Mouse (Mus musculus) duodenum, adult 2 months (tissue): ENCODE results near the gene Fdx1l. TPM values are rescaled to one million over a fixed set of nuclear protein-coding genes. Genes with fewer than 3 reads are reported as not detected.

ENCODE experiments used
- polyA plus RNA-seq: library from polyadenylated mRNA; depleted of rRNA; stranded (reverse); fragments of >200 nt; gene quantifications from 2 replicates; pipeline ENCODE4 v1.2.3, GENCODE M21; 2012; ENCODE audit warnings: low replicate concordance; rRNA removed

Gene Fdx1l
- 29.2 and 69.8 TPM in 2 replicates for polyA plus RNA-seq

GRCm38 (mm10) chr9:21073044-21073840 is at the start of gene Fdx1l, which contains the start of gene Gm49373:
Gene Fdx1l (minus strand): TSS chr9:21073614.
Gene Gm49373 (minus strand): TSS chr9:21073096.

GRCm38 (mm10) chr9:21091707-21092320 is 18.4 kb upstream of the Fdx1l start, which contains the start of the genes Gm38431 and Raver1:
Gene Gm38431 (minus strand): TSS chr9:21091997.
Gene Raver1 (minus strand): TSS chr9:21092008.

GRCm38 (mm10) chr9:21067006-21067684 is 6.3 kb downstream of the Fdx1l start, which contains the start of gene Zglp1:
Gene Zglp1 (minus strand): TSS chr9:21067093.

GRCm38 (mm10) chr9:21031896-21032351 is 41.5 kb downstream of the Fdx1l start, which contains the start of gene Icam5:
Gene Icam5 (plus strand): TSS chr9:21032073.

GRCm38 (mm10) chr9:21029291-21030054 is 43.9 kb downstream of the Fdx1l start, which contains the start of gene Icam4:
Gene Icam4 (plus strand): TSS chr9:21029373.

Other genes starting within 250 kb of the Fdx1l start
- 30.5 and 45.4 TPM in 2 replicates for gene A230050P20Rik, start 205.0 kb downstream of the Fdx1l start, polyA plus RNA-seq
- gene Angptl6, start 193.9 kb downstream of the Fdx1l start, polyA plus RNA-seq, result 5.3 and 7.1 TPM in 2 replicates
- 42.0 and 95.8 TPM in 2 replicates for gene Ppan, start 185.4 kb downstream of the Fdx1l start, polyA plus RNA-seq
- 85.5 and 104 TPM in 2 replicates for gene Eif3g, start 175.0 kb downstream of the Fdx1l start, polyA plus RNA-seq
- gene Dnmt1, start 113.7 kb downstream of the Fdx1l start, polyA plus RNA-seq, result 18.2 and 20.2 TPM in 2 replicates
- 1.6 and 2.6 TPM in 2 replicates for gene S1pr2, start 96.8 kb downstream of the Fdx1l start, polyA plus RNA-seq
- gene Mrpl4, start 70.9 kb downstream of the Fdx1l start, polyA plus RNA-seq, result 130 and 187 TPM in 2 replicates
- gene Icam1, start 57.6 kb downstream of the Fdx1l start, polyA plus RNA-seq, result 6.5 TPM in 2 replicates
- 0.14 and 0.83 TPM in 2 replicates for gene Icam4, start 44.2 kb downstream of the Fdx1l start, polyA plus RNA-seq
- 0.13 TPM in 2 replicates for gene Icam5, start 41.5 kb downstream of the Fdx1l start, polyA plus RNA-seq
- 0.25 and 0.50 TPM in 2 replicates for gene Zglp1, start 6.5 kb downstream of the Fdx1l start, polyA plus RNA-seq
- gene Gm49373, start 518 bp downstream of the Fdx1l start, polyA plus RNA-seq, result 0.15 and 0.40 TPM in 2 replicates
- gene Gm38431, start 18.4 kb upstream of the Fdx1l start, polyA plus RNA-seq, result 13.2 and 24.6 TPM in 2 replicates
- 70.5 and 116 TPM in 2 replicates for gene Raver1, start 18.4 kb upstream of the Fdx1l start, polyA plus RNA-seq
- gene Tyk2, start 57.6 kb upstream of the Fdx1l start, polyA plus RNA-seq, result 21.7 and 25.1 TPM in 2 replicates
- 16.3 and 27.9 TPM in 2 replicates for gene Cdc37, start 76.4 kb upstream of the Fdx1l start, polyA plus RNA-seq
- 2.9 and 4.7 TPM in 2 replicates for gene Pde4a, start 92.1 kb upstream of the Fdx1l start, polyA plus RNA-seq
- 68.3 and 85.9 TPM in 2 replicates for gene Keap1, start 165.7 kb upstream of the Fdx1l start, polyA plus RNA-seq
- 0.13 and 0.16 TPM in 2 replicates for gene S1pr5, start 174.8 kb upstream of the Fdx1l start, polyA plus RNA-seq
- gene Atg4d, start 191.7 kb upstream of the Fdx1l start, polyA plus RNA-seq, result 75.4 and 213 TPM in 2 replicates
- 8.6 and 13.3 TPM in 2 replicates for gene Kri1, start 214.4 kb upstream of the Fdx1l start, polyA plus RNA-seq
- 15.2 and 22.1 TPM in 2 replicates for gene Cdkn2d, start 217.8 kb upstream of the Fdx1l start, polyA plus RNA-seq
- gene Ap1m2, start 238.7 kb upstream of the Fdx1l start, polyA plus RNA-seq, result 55.7 and 57.9 TPM in 2 replicates
- 9.2 and 13.8 TPM in 2 replicates for gene Slc44a2, start 247.1 kb upstream of the Fdx1l start, polyA plus RNA-seq